Mouse (Mus musculus) adrenal gland, adult 8-10 months (tissue): ENCODE data around the gene Syn3. TPM values are rescaled to one million over a fixed set of nuclear protein-coding genes. Genes with fewer than 3 reads are reported as not detected.

Experiments used
- DNase-seq: peaks from one replicate; pipeline ENCODE4 v3.0.0; 2022
- total RNA-seq, 4 experiments: library from RNA; stranded (reverse); gene quantifications; 2 replicates each; pipeline ENCODE4 v1.2.4; 2022

Syn3 gene
- total RNA-seq, 4 experiments from 2014 or later = 3.7 to 5.7 (median 4.2) TPM

GRCm38 (mm10) chr10:86201006-86201405, 297.7 kb downstream of the Syn3 start:
- DNase-seq = no peak

GRCm38 (mm10) chr10:86196414-86197025, 302.2 kb downstream of the Syn3 start:
- DNase-seq = no peak

GRCm38 (mm10) chr10:86194722-86195121, 304.0 kb downstream of the Syn3 start:
- no peak for DNase-seq

GRCm38 (mm10) chr10:86193863-86194434, 304.7 kb downstream of the Syn3 start:
- DNase-seq = no peak

GRCm38 (mm10) chr10:86188614-86189013, 310.1 kb downstream of the Syn3 start:
- DNase-seq = no peak

- DNase-seq = no peak
Measured at GRCm38 (mm10) chr10:86187881-86188280, 310.8 kb downstream of the Syn3 start.

- no peak for DNase-seq
Measured at GRCm38 (mm10) chr10:86183148-86183885, 315.4 kb downstream of the Syn3 start.

GRCm38 (mm10) chr10:86182183-86182805, 316.4 kb downstream of the Syn3 start:
- peak; percentile 62 for DNase-seq

GRCm38 (mm10) chr10:86176411-86176810, 322.3 kb downstream of the Syn3 start:
- no peak for DNase-seq

GRCm38 (mm10) chr10:86174017-86174416, 324.7 kb downstream of the Syn3 start:
- no peak for DNase-seq

- DNase-seq = no peak
Measured at GRCm38 (mm10) chr10:86173284-86173683, 325.4 kb downstream of the Syn3 start.

- no peak for DNase-seq
Measured at GRCm38 (mm10) chr10:86171246-86171645, 327.4 kb downstream of the Syn3 start.

- DNase-seq = no peak
Measured at GRCm38 (mm10) chr10:86168084-86168483, 330.6 kb downstream of the Syn3 start.

GRCm38 (mm10) chr10:86166854-86167268, 331.8 kb downstream of the Syn3 start:
- no peak for DNase-seq

GRCm38 (mm10) chr10:86164098-86164497, 334.6 kb downstream of the Syn3 start:
- DNase-seq = no peak

- peak; percentile 32 for DNase-seq
Measured at GRCm38 (mm10) chr10:86161783-86162271, 336.9 kb downstream of the Syn3 start.

GRCm38 (mm10) chr10:86158198-86158899, 340.3 kb downstream of the Syn3 start:
- peak; percentile 24 for DNase-seq

GRCm38 (mm10) chr10:86155344-86155743, 343.4 kb downstream of the Syn3 start:
- no peak for DNase-seq

GRCm38 (mm10) chr10:86153221-86153620, 345.5 kb downstream of the Syn3 start:
- DNase-seq = no peak

- no peak for DNase-seq
Measured at GRCm38 (mm10) chr10:86151357-86151756, 347.3 kb downstream of the Syn3 start.

- DNase-seq = no peak
Measured at GRCm38 (mm10) chr10:86150076-86150475, 348.6 kb downstream of the Syn3 start.

- no peak for DNase-seq
Measured at GRCm38 (mm10) chr10:86149029-86149818, 349.5 kb downstream of the Syn3 start.
